Mouse (Mus musculus) forebrain, embryonic 15.5 days (tissue): Measurements from ENCODE around the gene Vmn2r72. TPM values are rescaled to one million over a fixed set of nuclear protein-coding genes. Genes with fewer than 3 reads are reported as not detected.

ENCODE experiments used
- ATAC-seq: fragments of 200-750 bp; cut with Nextera tagmentation; replicated peaks from 2 replicates; pipeline ENCODE4 v1.8.0; 2017; ENCODE audit warnings: mild to moderate bottlenecking, moderate TSS enrichment, moderate library complexity
- H3K27ac ChIP-seq: fragments of 300-500 bp; sonication (generic); replicated peaks from 2 replicates; pipeline ENCODE4 v1.5.1; 2015; ENCODE audit warnings: mild to moderate bottlenecking, inconsistent platforms
- H3K27me3 ChIP-seq: fragments of 300-500 bp; sonication (generic); 2 replicates; pipeline ENCODE4 v1.6.1; 2015; ENCODE audit warnings: inconsistent platforms
- H3K36me3 ChIP-seq: fragments of 300-500 bp; sonication (generic); 2 replicates; pipeline ENCODE4 v1.6.1; 2015; ENCODE audit warnings: mild to moderate bottlenecking, inconsistent platforms
- H3K4me1 ChIP-seq: fragments of 300-500 bp; sonication (generic); 2 replicates; pipeline ENCODE4 v1.6.1; 2015; ENCODE audit warnings: inconsistent platforms
- H3K4me2 ChIP-seq: fragments of 300-500 bp; sonication (generic); replicated peaks from 2 replicates; pipeline ENCODE4 v1.6.1; 2015; ENCODE audit warnings: mild to moderate bottlenecking, inconsistent platforms
- H3K4me3 ChIP-seq: fragments of 300-500 bp; sonication (generic); 2 replicates; pipeline ENCODE4 v1.5.1; 2015; ENCODE audit warnings: mild to moderate bottlenecking, inconsistent platforms
- H3K9ac ChIP-seq: fragments of 300-500 bp; sonication (generic); replicated peaks from 2 replicates; pipeline ENCODE4 v1.6.1; 2015; ENCODE audit warnings: mild to moderate bottlenecking, inconsistent platforms
- H3K9me3 ChIP-seq: fragments of 300-500 bp; sonication (generic); 2 replicates; pipeline ENCODE4 v1.6.1; 2016; ENCODE audit warnings: inconsistent platforms
- WGBS: fragments of 180-500 bp; shearing (Covaris S2); methylation state at CpG from one replicate; pipeline ENCODE4 v1.1.7; 2015; ENCODE audit warnings: mixed read lengths; 5-methylcytosine and 5-hydroxymethylcytosine counted together
- polyA plus RNA-seq: library from polyadenylated mRNA; unstranded; fragments of >200 nt; fragmentation: Nextera tagmentation; extraction: Ambion mirVana; gene quantifications from 2 replicates; pipeline ENCODE4 v1.2.1, GENCODE M21; 2015

The Vmn2r72 gene
- not detected in 2 replicates for polyA plus RNA-seq

DNA sequence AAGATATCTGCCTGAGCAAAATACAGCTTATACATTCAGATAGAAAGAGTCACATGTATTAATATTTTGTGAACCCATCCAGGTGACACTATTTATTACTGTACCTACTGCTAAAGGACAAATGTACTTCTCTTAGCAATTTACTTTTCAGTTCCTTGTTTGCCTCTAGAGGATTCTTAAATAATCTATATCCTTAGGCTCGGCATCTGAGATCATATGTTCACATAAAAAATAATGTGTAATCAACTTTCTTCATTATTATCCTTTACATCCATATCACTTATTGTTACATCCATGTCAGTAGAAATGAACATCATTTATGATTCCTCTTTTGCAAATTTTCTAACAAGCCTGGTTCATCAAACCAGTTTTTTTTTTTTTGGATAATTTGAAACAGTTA lies at the start of gene Vmn2r72:
TSS of gene Vmn2r72 (minus strand) at position 101 of the 400 bp plus-strand sequence.
- no peaks in the 10 kb centered on the region for H3K4me1 ChIP-seq
- H3K9ac ChIP-seq, result no peak within 1 kb of the TSS
- WGBS, result 82% methylated on average over 1 of the region's 1 CpGs
- no peak within 1 kb of the TSS for H3K4me3 ChIP-seq
- no peaks in the 10 kb centered on the region for H3K27me3 ChIP-seq
- H3K27ac ChIP-seq, result no peak within 1 kb of the TSS
- H3K4me2 ChIP-seq, result no peak within 1 kb of the TSS
- no peak for ATAC-seq
- H3K9me3 ChIP-seq, result no peaks in the 10 kb centered on the region
- no peaks in the 10 kb centered on the region for H3K36me3 ChIP-seq

Other genes with a start within 250 kb of the Vmn2r72 start
- not detected in 2 replicates for gene Vmn2r71, start 192.0 kb downstream of the Vmn2r72 start, polyA plus RNA-seq
- gene Vmn2r70, start 185.9 kb downstream of the Vmn2r72 start, polyA plus RNA-seq, result not detected in 2 replicates
- not detected in 2 replicates for gene Vmn2r73, start 121.2 kb upstream of the Vmn2r72 start, polyA plus RNA-seq
- not detected in 2 replicates for gene Vmn2r74, start 206.5 kb upstream of the Vmn2r72 start, polyA plus RNA-seq